Mouse (Mus musculus) limb, embryonic 12.5 days (tissue): ENCODE measurements at regions not wholly inside any gene's neighbourhood (a gene's known extent, or its start where the extent isn't known, plus 50 kb on each side); places are given as distances from the start of the nearest gene placed in this dataset.
A peak's percentile ranks its signal among the peaks of the same experiment; 100 is the strongest.
"Not testable (repeated sequence)": the region's sequence is repeated elsewhere in the genome, so short reads cannot be mapped to it uniquely, and the experiment has no call there.

Source experiments
- ATAC-seq: fragments of 200-750 bp; cut with Nextera tagmentation; 2 replicates; pipeline ENCODE4 v1.8.0; 2017; ENCODE audit warnings: low read depth, moderate TSS enrichment; ENCODE audit not compliant: insufficient number of reproducible peaks, insufficient read depth, low FRiP score, low TSS enrichment
- H3K27ac ChIP-seq: fragments of 300-500 bp; sonication (generic); 2 replicates; pipeline ENCODE4 v1.5.1; 2016; ENCODE audit warnings: mild to moderate bottlenecking, moderate library complexity
- H3K27me3 ChIP-seq: fragments of 300-500 bp; sonication (generic); 2 replicates; pipeline ENCODE4 v1.6.1; 2016; ENCODE audit warnings: mild to moderate bottlenecking, moderate library complexity
- H3K36me3 ChIP-seq: fragments of 300-500 bp; sonication (generic); 2 replicates; pipeline ENCODE4 v1.6.1; 2016; ENCODE audit warnings: mild to moderate bottlenecking, moderate library complexity
- H3K4me1 ChIP-seq: fragments of 300-500 bp; sonication (generic); replicated peaks from 2 replicates; pipeline ENCODE4 v1.6.1; 2016
- H3K4me2 ChIP-seq: fragments of 300-500 bp; sonication (generic); 2 replicates; pipeline ENCODE4 v1.6.1; 2016; ENCODE audit warnings: mild to moderate bottlenecking, moderate library complexity
- H3K4me3 ChIP-seq: fragments of 300-500 bp; sonication (generic); replicated peaks from 2 replicates; pipeline ENCODE4 v1.5.1; 2016; ENCODE audit warnings: mild to moderate bottlenecking
- H3K9ac ChIP-seq: fragments of 300-500 bp; sonication (generic); replicated peaks from 2 replicates; pipeline ENCODE4 v1.6.1; 2016; ENCODE audit warnings: mild to moderate bottlenecking, moderate library complexity
- H3K9me3 ChIP-seq: fragments of 300-500 bp; sonication (generic); 2 replicates; pipeline ENCODE4 v1.6.1; 2016; ENCODE audit warnings: mild to moderate bottlenecking, moderate library complexity
- WGBS: fragments of 180-500 bp; shearing (Covaris S2); methylation state at CpG from one replicate; pipeline ENCODE4 v1.1.7; 2016; 5-methylcytosine and 5-hydroxymethylcytosine counted together

DNA sequence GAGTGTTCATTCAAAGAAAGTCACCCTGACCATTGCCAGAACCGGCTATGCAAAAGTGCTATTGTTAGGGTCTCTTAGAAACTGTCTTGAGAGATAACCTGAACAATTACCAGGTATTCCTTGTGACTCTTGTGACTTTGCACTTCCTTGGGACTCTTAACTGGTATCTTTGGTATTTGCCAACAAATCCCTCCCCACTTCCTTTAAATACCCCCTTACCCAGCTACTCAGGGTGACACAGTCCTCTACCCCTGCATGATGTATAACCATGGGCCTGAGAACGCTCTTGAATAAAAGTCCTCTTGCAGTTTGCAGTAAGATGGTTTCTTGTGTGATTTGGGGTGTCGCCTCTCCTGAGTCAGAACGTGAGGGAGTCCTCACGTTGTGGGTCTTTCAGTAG lies 371.5 kb upstream of the 1700008P02Rik start:
- not testable (repeated sequence) for H3K4me2 ChIP-seq, H3K27ac ChIP-seq, ATAC-seq, H3K4me1 ChIP-seq, H3K9me3 ChIP-seq, H3K9ac ChIP-seq, H3K4me3 ChIP-seq, H3K27me3 ChIP-seq, H3K36me3 ChIP-seq
- WGBS, result 87% methylated on average over 5 of the region's 5 CpGs

DNA sequence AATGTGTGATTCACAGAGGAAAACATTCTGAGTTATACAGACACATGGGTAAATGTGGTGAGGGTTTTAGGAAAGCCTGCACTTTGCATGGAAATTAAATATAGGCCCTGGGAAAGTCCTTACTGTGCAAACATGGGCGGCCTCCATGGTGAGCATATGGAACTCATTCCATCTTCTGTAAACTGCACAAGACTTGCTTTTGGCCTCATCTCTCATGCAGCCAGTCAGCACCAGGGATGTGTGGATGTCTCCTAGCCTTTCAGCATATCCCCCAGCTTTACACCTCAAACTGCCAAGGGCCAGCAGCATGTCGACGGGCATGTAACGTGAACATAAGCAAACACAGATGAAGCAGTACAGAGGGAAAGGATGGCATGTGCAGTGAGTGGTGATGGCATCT lies 364.7 kb upstream of the 1700008P02Rik start:
- H3K4me2 ChIP-seq, result no peak overlapping the region
- no peak for ATAC-seq
- H3K27ac ChIP-seq, result no peak overlapping the region
- no peak overlapping the region for H3K9ac ChIP-seq
- no peaks in the 10 kb centered on the region for H3K27me3 ChIP-seq
- WGBS, result 65% methylated on average over 4 of the region's 4 CpGs
- H3K4me3 ChIP-seq, result no peak overlapping the region
- no peaks in the 10 kb centered on the region for H3K9me3 ChIP-seq
- no peaks in the 10 kb centered on the region for H3K36me3 ChIP-seq
- no peaks in the 10 kb centered on the region for H3K4me1 ChIP-seq

DNA sequence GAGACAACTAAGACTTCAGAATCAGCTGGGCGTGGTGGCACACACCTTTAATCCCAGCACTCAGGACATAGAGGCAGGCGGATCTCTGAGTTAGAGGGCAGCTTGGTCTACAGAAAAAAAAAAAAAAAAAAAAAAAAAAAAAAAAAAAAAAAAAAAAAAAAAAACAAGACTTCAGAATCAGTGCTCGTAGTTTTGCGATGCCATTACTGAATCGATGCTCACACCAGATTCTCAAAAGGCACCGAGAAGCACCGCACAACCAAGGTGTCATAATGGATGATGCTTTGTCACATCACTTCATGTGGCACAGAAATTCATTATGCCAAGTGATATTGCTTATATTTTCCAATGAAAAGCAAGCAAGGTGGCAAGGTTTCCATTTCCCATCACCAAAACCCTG lies 337.4 kb upstream of the 1700008P02Rik start:
- 89% methylated on average over 7 of the region's 7 CpGs for WGBS
- no peak for ATAC-seq
- Histone ChIP-seq H3K4me1 (no peaks in the 10 kb centered on the region), H3K27me3 (no peaks in the 10 kb centered on the region), H3K27ac (no peak overlapping the region), H3K36me3 (no peaks in the 10 kb centered on the region), H3K4me3 (no peak overlapping the region), H3K4me2 (no peak overlapping the region), H3K9me3 (no peaks in the 10 kb centered on the region), H3K9ac (no peak overlapping the region)

DNA sequence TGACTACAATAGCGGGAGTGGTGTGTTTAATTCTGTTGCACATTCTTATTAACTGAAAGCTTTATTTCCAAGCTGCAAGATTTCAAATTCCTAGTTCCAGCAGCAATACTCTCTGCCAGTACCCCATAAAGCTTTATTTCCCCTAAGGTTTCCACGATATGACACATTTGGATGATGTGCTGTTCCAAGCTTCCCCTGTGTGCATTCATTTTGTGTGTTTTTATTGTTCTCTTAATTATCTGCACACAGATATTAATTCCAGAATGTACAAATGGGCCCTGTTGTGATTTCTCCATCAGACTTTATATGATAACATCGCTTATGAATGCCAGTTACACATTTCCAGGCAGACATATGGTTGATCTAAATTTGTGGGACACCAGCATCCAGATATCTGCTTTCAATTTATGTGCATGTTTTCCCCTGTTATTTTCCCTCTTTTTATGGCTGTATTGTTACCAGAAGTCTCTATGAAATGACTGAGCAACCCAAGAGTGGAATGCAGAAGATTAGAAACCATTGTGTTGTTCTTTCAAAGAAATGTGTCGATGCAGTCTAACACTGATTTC lies 312.4 kb upstream of the 1700008P02Rik start:
- H3K4me2 ChIP-seq, result no peak overlapping the region
- no peaks in the 10 kb centered on the region for H3K36me3 ChIP-seq
- H3K27ac ChIP-seq, result peak overlapping the region; percentile 23; the same call in 1 of the 2 replicates
- H3K9ac ChIP-seq, result no peak overlapping the region
- H3K4me1 ChIP-seq, result no peaks in the 10 kb centered on the region; the same call in 1 of the 2 replicates
- WGBS, result 63% methylated on average over 4 of the region's 4 CpGs
- ATAC-seq, result no peak
- no peaks in the 10 kb centered on the region for H3K9me3 ChIP-seq
- H3K27me3 ChIP-seq, result no peaks in the 10 kb centered on the region
- no peak overlapping the region for H3K4me3 ChIP-seq

DNA sequence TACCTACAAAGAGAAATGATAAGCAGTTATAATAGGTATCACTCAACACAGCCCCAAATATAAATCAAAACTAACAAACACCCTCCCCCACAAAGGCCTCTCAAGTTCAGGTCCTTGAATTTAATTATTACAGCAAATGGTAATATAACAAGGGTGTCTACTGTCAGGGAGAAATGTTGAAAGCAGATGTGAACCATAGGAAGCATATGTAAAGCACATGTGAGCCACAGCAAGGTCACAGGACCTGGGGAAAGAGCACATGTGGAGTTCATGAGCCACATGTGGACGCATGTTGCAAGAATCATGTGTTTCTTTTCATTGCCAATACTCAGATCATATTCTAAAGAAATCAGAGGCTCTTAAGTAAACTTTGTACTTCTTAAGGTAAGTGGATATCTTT lies 306.5 kb upstream of the 1700008P02Rik start:
- WGBS, result 21% methylated on average over 1 of the region's 1 CpGs
- peak; percentile 48; the same call in 1 of the 2 replicates for ATAC-seq
- H3K9me3 ChIP-seq, result no peaks in the 10 kb centered on the region

DNA sequence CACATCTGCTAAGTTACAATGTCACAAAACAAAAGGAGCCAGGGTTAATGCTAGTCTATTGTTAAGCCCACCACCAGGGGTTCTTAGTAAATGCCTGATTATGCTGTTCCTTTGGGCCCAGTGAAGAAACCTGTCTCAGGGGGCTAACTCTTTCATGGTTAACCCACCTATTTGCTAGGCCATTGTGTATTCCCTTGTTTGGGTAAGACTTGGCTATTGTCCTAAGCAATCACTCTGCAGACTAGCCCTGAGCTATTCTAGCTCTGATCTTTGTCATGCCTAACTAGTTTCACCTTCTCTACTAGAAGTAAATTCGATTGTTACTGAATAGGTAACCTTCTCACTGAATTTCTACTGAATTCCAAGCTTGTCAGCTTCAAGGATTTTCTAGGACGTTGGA lies 302.4 kb upstream of the 1700008P02Rik start:
- WGBS, result 81% methylated on average over 2 of the region's 2 CpGs
- not testable (repeated sequence) for H3K27me3 ChIP-seq, H3K36me3 ChIP-seq, H3K9me3 ChIP-seq, H3K4me2 ChIP-seq, H3K9ac ChIP-seq, ATAC-seq, H3K27ac ChIP-seq, H3K4me3 ChIP-seq
- H3K4me1 ChIP-seq, result peaks cover 15% of the 10 kb centered on the region

More for the DNA sequence above, 306.5 kb upstream of the 1700008P02Rik start:
- Histone ChIP-seq H3K27me3 (no peaks in the 10 kb centered on the region), H3K9ac (no peak overlapping the region), H3K4me1 (peaks cover 15% of the 10 kb centered on the region), H3K4me3 (no peak overlapping the region), H3K27ac (no peak overlapping the region), H3K36me3 (no peaks in the 10 kb centered on the region), H3K4me2 (no peak overlapping the region)

DNA sequence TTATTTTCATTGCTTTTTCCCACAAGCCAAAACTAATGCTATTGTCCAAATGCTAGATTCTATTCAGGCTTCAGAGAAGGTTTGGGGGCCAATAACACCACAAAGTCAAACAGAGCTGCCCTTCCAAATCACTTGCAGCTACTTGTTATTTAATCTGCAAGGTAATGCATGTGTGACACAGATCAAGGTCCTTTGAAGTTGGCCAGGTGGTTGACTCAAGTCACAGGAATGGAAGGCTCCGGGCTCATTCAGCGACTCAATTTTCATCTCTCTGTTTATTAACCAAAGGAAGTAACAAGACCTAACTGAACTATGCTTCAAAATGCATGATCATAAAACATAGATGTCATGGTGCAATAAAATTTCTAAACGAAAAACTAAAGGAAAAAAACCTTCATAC lies 300.0 kb upstream of the 1700008P02Rik start:
- H3K4me2 ChIP-seq, result no peak overlapping the region
- ATAC-seq, result peak; percentile 63; the same call in 1 of the 2 replicates
- no peak overlapping the region for H3K27ac ChIP-seq
- H3K4me1 ChIP-seq, result peaks cover 8% of the 10 kb centered on the region; the same call in 1 of the 2 replicates
- H3K9me3 ChIP-seq, result no peaks in the 10 kb centered on the region
- H3K27me3 ChIP-seq, result no peaks in the 10 kb centered on the region
- H3K9ac ChIP-seq, result no peak overlapping the region
- H3K4me3 ChIP-seq, result no peak overlapping the region
- H3K36me3 ChIP-seq, result no peaks in the 10 kb centered on the region
- WGBS, result 16% methylated on average over 3 of the region's 3 CpGs

DNA sequence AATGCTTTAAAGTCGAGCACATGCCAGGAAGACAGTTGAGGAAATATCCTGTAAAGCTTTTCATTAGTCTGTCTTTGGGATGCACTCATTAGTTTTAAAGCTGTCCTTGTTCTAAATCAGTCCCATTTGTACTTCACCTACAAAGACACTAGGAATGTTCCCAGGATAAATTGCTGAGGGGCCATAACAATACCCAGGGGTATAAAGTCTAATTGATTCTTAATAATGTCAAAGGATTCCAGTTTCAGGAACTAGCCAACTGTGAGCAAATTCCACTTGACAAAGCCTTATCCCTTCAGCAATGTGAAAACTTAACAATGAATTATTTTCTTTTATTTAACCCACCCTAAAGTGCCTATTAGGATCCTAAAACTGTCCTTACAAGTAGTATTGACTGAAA lies 267.7 kb upstream of the 1700008P02Rik start:
- H3K27me3 ChIP-seq, result no peaks in the 10 kb centered on the region
- H3K4me1 ChIP-seq, result peaks cover 3% of the 10 kb centered on the region; the same call in 1 of the 2 replicates
- 24% methylated on average over 1 of the region's 1 CpGs for WGBS
- no peak overlapping the region for H3K4me2 ChIP-seq
- H3K27ac ChIP-seq, result no peak overlapping the region
- H3K4me3 ChIP-seq, result no peak overlapping the region
- H3K36me3 ChIP-seq, result no peaks in the 10 kb centered on the region
- no peak overlapping the region for H3K9ac ChIP-seq
- no peaks in the 10 kb centered on the region for H3K9me3 ChIP-seq
- ATAC-seq, result no peak

DNA sequence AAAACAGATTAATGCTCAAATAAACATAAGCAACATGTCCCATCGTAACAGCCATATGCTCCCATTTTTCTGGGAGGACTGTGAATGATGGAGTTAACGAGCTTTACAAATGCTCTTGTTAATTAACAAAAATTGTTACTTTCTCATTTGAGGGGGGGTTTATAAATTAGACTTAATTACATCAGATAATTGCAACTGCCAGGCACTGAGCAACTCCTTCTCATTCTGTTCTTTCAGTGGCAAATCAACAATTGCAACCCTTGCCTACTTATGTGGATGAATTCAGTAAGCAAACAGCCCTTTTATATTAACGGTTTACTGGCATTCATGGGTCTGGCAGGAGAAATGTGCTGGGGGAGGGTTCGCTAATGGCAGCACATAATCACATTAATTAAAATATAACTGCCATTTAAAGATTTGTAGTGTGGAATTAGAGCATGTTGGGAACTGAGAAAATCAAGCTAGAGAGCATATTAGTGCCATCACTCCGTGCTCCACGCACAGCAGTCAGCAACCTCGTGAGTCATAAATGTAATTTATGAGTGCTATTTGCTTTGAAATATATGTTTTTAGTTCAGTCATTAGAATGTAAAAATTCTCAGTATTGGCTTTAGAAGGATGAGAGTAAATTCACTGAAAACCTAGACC lies 266.9 kb upstream of the 1700008P02Rik start:
- no peak overlapping the region for H3K9ac ChIP-seq
- no peaks in the 10 kb centered on the region for H3K36me3 ChIP-seq
- no peak overlapping the region for H3K4me3 ChIP-seq
- no peak overlapping the region for H3K27ac ChIP-seq
- H3K4me2 ChIP-seq, result no peak overlapping the region
- 16% methylated on average over 7 of the region's 7 CpGs for WGBS
- no peaks in the 10 kb centered on the region for H3K27me3 ChIP-seq
- H3K4me1 ChIP-seq, result peaks cover 3% of the 10 kb centered on the region; the same call in 1 of the 2 replicates
- no peak for ATAC-seq
- H3K9me3 ChIP-seq, result no peaks in the 10 kb centered on the region

DNA sequence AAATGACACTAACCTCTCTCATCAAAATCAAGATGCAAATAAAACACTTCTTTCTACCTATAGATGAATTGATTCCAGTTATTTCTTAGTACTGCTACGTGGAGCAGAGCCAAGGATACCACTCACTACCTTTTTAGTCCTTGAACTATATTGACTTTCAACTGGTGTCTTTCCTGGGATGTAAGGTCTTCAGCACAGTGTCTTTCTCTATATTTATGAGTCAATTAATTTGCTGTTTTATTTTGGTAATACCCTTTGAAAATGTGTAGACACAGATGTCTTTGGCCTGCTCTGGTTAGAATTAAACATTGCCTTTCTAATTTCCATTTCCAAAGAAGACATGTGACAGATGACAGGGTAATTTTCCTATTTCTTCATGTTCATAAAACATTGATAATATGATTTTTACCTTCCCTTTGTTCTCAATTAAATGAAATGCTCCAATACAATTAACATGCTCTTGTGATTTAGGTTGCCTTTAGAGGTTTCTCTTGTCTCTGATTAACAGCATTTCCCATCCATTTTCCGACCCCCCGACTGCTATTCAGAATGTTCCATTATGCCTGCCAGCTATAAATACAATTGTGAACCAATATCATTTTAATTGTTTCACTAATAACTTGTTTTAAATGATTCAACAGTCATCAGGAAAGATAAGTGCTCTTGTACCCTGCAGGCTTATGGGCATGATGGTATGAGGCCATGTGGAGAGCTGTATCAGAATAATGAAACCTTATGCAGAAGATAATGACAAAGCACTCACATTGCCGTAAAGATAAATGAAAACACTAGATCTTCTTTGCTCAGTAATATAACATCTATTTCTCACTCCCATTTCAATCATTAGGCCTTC lies 266.2 kb upstream of the 1700008P02Rik start:
- Histone ChIP-seq H3K9me3 (no peaks in the 10 kb centered on the region), H3K9ac (no peak overlapping the region), H3K27ac (no peak overlapping the region), H3K36me3 (no peaks in the 10 kb centered on the region), H3K4me3 (no peak overlapping the region), H3K4me1 (peaks cover 3% of the 10 kb centered on the region; the same call in 1 of the 2 replicates), H3K27me3 (no peaks in the 10 kb centered on the region), H3K4me2 (no peak overlapping the region)
- WGBS, result 64% methylated on average over 4 of the region's 4 CpGs
- no peak for ATAC-seq

DNA sequence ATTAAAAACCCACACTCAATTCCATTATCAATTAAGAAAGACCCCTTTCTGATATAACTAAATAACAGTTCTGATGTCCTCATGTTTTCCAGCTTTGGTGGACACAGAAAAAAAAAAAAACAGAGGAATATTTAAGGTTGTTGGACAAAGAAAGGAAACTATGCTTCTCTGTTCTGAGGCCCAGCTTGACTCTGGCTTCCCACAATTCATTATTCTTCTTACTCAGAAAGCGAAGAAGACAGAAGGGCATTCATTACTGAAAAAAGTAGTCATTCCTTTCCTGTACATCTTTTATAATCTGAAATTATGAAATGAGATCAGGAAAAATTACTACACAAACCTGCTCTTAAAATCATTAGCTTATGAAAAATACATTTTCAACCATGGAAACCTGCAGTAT lies 263.2 kb upstream of the 1700008P02Rik start:
- Histone ChIP-seq H3K9ac (no peak overlapping the region), H3K9me3 (no peaks in the 10 kb centered on the region), H3K36me3 (no peaks in the 10 kb centered on the region), H3K27me3 (no peaks in the 10 kb centered on the region), H3K4me3 (no peak overlapping the region), H3K4me2 (no peak overlapping the region), H3K27ac (no peak overlapping the region), H3K4me1 (peaks cover 3% of the 10 kb centered on the region; the same call in 1 of the 2 replicates)
- 95% methylated on average over 1 of the region's 1 CpGs for WGBS
- no peak for ATAC-seq
